Mouse (Mus musculus): ENCODE measurements at regions not wholly inside any gene's neighbourhood (a gene's known extent, or its start where the extent isn't known, plus 50 kb on each side); places are given as distances from the start of the nearest gene placed in this dataset.
"Not testable (repeated sequence)": the region's sequence is repeated elsewhere in the genome, so short reads cannot be mapped to it uniquely, and the experiment has no call there.

DNA sequence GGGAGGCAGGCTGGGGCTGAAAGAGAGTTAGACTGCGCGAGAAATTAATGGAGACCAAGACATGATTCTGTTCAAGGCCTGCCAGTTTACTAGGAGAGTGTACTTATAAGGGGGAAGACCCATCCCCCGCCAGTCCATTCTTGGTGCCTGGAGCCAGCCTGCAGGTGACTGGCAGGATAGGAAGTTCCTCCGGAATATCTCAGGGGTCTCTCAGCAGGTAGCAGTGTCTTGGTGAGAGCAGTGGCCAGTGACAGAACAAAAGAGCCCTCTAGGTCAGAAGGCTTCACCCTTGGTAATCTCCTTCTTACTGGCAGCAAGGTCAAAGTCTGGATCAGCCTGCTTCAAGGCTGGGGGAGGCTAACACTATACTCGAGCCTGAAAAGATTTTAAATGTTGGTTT, 83.7 kb upstream of the Zfp804b start:
- DNase-seq (ENCODE audit: low read depth, low spot score), result no peak

DNA sequence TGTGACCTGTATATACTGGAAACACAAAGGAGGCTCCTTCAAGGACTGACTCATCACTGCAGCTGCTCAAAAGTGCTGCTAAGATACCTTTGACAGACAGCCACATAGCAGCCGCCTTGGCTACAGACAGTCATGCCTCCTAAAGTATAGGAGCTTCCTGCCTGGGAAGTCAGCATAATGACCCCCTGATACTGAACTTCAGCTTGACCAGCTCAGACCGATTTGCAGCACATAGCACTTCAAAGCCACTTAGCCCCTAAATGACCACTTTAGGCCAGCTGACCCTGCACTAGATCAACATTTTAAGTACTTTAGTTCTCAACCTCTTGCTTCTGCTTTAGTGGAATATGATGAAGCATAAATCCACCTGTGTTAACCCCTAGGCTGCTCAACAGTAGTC, 91.9 kb upstream of the Zfp804b start:
- DNase-seq (ENCODE audit: low read depth, low spot score), result no peak

DNA sequence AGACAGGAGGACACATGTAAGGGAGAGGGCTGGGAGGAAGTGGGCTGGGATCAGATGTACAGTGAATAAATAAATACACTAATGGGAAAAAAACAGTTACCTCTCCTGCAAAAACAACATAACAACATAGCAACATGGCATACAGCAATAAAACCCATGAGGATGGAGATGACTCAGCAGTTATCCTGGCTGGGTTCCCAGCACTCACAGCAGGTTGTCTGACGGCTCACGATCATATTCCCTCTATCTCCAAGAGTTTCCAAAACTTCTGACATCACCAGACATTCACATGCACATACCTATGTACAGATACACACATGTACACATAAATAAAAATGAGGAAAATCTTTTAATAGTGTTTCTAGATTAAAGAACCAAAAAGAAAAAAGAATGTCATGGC, 103.4 kb upstream of the Zfp804b start:
- no peak for DNase-seq (ENCODE audit: low read depth, low spot score)

DNA sequence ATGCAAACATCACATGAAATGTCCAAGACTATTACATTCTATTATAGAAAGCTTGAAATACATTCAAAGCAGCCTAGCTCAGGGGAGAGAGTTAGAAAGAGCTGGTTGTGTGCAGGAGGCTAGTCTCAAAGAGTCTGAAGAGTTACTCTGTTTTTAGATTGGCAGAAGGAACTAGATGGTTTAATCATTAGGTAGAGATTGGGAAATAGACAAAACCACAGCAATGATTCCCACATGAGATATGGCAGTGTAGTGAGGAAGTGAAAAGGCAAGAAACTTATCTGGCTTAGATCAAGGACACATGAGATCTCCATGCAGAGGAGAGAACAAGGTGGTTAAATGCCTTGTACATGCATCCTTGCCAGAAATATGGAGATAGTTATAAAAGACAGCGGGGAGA, 110.3 kb upstream of the Zfp804b start:
- DNase-seq (ENCODE audit: low read depth, low spot score), result no peak

DNA sequence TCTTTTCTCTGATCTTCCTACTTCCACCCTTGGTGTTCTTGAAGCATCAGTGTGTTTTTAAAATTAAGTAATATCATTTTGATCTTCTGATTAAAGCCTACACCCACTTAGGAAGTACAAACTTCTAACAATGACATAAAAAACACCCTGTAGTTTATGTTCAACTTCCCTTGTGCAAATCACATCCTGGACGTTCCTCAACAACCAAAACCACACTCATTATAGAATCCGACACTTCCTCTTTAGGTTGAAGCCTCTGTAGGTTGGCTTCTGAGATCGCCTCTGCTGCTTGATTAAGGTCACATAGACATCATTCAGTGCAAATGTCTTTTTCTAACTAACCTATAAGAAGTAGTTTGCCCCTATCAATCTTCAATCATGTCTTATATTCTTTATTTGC, 112.5 kb upstream of the Zfp804b start:
- DNase-seq (ENCODE audit: low read depth, low spot score), result no peak

DNA sequence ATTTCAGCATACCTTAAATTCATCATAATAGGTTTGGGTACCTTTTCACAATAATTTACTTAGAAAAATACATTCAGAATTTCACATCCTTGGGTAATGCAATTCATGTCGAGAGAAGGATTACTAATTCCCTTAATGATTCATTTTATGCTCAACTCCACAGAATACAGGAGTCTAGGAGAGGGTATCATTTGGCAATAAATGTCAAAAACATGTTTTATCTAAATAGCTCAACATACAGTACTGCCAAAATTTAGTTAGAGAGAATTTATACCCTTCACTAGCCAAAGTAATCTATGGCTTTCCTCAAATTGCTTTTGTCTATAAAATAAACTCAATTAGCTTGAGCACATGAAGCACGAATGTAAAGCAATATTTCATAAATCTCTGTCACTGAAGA, 144.6 kb upstream of the Zfp804b start:
- no peak for DNase-seq (ENCODE audit: low read depth, low spot score)

DNA sequence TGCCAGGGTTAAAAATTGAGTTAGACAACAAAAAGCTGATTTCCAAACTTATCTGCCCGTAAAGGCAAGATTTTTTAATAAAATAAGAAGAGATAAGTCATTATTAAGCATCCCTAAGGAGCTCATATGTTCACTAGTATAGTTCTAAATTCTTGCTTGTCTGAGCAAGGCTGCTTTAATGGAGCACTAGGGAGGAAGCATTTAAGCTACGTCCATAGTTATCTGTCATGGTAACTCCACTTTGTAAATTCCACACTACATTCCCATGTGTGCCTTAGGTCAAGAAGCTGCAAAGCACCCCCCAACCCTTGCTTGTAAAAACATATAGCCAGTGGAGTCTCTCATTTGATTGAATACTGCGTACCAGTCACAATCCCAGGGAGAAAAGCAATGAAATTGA, 145.0 kb upstream of the Zfp804b start:
- DNase-seq (ENCODE audit: low read depth, low spot score), result no peak

DNA sequence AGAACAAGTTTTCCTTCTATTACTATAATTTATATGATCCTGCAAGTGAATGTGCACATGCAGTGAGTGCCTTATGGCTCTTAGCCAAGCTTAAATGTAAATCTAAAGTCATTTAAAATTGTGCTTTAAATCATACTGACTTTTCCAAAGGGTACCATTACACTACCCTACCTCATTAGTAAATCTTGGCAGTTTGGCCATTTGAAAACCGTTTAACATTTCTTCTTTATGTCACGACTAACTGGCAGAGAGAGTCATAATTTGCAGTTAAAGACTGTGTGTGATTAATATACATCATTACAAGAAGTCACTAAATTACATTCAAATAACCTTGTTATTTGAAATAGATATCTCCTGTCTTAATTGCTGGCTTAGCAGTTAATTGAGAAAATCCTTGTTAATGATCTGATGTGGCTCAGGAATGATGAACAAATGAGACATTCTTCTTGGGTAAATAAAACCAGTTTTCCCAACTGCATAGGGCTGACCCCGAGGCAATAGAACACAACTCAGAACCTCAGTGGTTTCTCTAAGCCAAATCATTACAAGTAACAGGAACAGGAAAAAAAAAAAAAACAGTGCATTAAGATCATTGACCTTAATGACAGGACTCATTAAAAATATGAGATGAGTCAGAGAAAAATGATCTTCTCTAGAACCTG, 173.1 kb upstream of the Zfp804b start:
- DNase-seq (ENCODE audit: low read depth, low spot score), result no peak

DNA sequence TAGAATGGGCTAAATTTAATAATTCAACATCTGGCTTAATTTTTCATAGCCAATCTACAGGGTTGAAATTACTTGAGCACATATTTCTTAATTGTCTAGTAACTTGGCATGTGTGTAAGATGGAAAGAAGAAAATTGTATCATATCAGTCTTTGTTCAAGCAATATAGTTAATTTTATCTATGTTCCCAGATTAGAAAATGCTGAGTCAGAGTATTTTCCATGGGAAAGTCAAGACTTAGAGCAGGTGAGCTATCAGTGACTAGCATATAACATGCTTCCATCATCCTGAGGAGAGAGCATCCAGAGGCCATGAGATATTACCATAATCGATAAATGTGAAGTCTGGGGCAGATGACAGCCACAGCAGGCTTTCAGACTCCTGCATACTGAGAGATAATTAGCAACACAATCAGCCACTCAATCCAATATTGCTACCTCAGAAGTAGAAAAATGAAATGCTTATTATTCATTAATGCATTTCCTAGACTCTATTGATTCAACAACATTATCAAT, 188.2 kb upstream of the Zfp804b start:
- DNase-seq (ENCODE audit: low read depth, low spot score), result no peak

DNA sequence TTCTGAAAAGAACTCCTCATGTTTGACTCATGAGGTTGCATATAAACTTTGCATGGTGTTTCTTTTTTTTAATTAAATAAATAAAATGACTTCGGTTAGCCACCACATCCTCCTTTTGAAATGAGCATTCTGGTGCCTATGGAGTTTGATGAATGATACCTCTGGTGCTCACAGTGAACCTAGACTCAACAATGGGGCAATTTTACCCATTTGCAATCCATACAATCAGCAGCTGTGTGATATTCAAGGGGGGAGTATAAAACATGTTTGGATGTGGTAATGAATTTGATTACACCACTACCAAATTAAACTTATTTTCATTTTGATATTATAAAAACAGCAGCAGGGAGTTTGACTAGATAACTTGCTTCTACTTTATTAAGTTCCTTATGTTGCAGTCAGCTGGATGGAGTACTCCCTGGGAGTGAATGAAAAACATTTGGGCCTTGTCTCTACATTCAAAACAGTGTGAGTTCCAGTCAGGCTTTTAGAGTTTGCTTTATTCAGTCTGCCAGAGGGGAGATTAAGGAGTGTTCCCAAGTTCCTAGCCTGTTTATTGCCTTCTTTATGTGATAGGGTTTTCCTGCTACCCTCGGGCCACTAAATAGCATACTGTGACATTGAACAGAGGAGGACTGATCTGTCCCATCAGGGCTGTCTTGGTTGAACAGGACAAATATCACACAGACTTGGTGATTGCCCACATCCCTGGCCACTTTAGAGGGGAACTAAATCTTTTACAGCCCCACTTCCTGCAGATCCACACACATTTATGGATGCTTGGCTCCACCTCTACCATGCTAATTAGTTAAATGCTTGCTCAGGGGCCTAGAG, 195.5 kb upstream of the Zfp804b start:
- DNase-seq (ENCODE audit: low read depth, low spot score), result peak; percentile 52

DNA sequence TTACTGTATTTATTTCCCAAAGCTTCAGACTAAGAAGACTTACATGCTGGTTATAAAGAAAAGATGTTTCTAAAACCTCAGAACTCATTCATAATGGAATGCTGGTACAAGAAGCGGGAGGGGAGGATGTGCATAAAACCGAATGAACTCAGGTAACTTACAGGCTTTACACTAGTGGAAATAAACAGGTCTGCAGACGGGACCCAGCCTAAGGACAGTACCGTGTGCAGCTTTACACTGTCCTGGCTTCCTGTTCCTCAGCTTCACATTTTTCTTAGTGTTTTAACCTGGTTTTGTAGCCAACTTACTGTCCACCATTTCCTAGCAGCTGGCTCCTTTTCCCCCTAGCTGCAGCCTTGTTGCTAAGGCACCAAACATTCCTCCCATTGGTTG, 196.1 kb upstream of the Zfp804b start:
- peak; percentile 12 for DNase-seq (ENCODE audit: low read depth, low spot score)

DNA sequence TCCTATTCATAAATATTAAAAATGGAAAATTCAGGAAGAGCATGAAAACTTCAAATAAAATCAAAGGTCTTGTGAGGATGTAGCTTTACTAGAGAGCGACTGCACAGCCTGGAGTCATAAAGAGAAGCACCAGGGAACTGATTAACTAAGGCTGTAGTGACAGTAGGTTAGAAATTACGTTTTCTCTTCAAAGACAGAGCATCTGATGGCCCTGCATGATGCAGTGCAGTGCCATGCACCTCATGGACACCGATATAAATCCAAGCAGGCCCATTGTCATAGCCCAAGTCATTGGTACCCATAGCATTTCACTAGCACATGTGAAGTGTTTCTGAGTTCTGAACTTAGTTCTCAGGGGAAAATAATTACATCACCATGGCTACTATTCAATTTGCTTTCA, 199.3 kb upstream of the Zfp804b start:
- DNase-seq (ENCODE audit: low read depth, low spot score), result no peak

DNA sequence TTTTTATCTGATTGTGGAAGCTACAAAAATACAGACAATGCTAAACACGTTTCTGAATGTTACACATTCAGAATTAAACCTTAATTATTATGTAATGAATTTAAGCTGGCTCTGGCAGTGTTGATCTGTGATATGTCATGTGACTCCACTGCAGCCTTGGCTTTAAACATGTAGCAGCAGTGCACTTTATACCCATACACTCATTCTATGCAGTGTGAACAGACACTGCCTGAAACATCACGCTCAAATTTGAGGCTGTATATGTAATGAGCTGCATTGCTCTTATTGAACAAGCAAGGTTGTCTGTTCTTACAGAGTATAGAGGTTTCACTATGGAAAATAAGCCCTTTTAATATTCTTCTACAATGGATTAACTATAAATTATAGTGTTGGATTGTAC, 235.9 kb upstream of the Zfp804b start:
- DNase-seq (ENCODE audit: low read depth, low spot score), result no peak

DNA sequence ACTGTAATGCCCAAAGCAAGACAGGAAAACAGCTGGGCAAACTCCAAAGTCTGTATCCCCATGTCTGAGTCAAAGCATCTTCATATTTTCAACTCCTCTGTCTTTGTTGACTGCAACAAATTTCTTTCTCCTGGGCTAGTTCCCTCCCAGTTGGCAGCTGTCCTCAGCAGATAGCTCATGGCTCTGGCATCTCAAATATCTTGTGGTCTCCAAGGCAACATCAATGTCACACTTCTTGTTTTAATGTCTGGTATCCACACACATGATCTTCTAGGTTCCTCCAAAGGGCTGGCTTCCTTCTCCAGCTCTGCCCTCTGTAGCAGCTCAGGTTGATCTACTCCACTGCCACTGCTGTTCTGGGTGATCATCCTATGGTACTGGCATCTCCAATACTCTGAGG, 242.0 kb upstream of the Zfp804b start:
- DNase-seq (ENCODE audit: low read depth, low spot score), result no peak

DNA sequence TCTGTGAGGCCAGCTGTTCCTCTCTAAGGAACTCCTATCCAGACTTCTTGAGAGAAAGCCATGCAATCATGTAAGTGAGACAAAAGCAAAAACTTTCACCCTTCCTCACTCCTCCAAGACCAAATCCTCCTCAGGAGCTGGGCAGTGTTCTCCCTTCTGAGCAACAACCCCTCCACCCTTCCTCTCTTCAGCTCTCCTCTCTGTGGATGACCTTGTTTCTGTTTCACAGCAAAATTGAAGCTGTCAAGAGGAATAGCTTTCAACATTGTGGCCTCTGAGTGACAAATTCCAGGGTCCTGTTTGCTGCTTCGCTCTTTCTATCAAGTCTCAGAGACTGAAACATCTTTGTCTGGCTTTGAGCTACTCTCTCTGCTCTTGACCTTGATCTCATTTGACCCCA, 255.9 kb upstream of the Zfp804b start:
- DNase-seq (ENCODE audit: low read depth, low spot score), result no peak

DNA sequence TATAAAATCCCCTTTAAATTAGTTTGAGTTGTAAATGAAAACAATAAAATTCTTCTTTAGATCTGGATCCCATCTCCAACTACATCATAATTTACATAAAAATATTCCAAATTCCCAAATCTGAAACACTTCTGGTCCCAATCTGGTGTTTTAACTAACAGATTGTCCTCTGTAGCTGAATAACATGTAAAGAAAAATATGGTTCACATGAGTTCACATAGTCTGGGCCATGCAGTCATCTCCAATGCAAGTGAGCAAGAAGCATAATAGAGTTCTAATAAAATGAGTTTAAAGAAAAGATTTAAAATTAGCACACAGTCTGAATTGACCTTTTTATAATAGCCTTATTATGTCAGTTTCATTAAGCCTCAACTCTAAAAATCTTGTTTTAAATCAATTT, 263.0 kb upstream of the Zfp804b start:
- no peak for DNase-seq (ENCODE audit: low read depth, low spot score)

DNA sequence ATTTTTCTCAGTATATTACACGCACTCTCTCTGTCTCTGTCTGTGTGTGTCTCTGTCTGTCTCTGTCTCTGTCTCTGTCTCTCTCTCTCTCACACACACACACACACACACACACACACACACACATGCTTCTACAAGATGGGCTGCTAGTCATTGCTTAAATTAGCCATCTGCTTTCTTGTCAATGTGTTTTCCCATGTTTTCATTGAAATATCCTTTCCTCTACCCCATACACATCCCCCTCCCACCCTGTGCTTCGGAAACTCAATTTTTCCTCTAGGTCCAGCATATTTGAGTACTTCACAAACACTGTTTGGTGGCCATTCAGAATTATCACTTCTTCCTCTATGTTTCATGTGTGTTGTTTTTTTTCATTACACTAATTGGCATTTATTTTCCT, 263.4 kb upstream of the Zfp804b start:
- DNase-seq (ENCODE audit: low read depth, low spot score), result no peak

DNA sequence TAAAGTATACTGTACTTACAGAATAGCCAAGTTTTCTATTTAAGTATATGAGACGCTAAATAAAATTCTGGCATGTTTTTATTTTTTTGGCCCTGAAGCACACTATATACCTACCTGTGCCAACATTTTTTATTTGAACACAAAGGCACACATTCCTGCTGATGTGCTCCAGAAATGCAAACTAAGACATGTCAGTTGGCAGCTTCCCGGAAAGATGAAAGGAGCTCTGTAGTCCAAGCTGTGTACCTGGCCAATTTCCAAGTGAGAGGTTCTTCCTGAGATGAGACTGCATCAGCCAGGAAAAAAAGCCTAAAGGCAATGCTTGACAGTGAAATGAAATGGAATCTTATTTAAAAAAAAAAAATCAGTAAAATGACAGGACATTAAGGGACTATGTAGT, 305.0 kb upstream of the Steap4 start:
- no peak for DNase-seq (ENCODE audit: low read depth, low spot score)

DNA sequence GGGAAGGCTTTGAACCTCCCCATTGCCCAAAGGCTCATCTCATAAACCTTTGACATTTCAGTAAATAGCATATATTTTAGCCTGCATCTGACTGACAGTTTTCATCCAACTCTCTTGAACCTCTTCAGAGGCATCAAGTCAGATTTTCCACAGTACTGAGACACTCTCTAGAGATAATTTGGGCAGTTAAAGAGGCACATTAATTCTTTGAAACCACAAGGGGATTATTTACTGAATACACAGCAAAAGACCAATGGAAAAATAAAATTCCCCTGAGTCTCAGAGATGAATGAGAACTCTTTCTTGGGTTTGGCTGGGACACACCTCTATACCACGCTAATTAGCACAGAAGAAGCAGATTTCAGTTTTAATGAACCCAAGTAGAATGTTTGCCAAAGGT, 258.5 kb upstream of the Steap4 start:
- no peak for DNase-seq (ENCODE audit: low read depth, low spot score)

DNA sequence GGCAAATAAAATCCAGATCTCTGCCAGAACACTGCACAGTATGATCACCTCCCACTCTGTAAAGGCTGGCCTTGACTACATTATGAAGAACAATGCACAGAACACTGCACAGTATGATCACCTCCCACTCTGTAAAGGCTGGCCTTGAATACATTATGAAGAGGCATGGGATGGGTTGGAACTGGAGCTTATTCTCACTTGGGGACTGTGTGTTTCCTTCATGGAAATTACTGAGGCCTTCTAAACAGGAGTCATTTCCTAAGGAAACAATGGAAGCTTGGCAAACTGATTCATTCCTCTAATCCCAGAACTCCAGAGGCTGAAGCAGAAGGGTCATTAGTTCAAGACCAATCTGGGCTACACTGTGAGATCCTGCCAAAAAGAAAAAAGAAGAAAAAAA, 240.7 kb upstream of the Steap4 start:
- no peak for DNase-seq (ENCODE audit: low read depth, low spot score)

DNA sequence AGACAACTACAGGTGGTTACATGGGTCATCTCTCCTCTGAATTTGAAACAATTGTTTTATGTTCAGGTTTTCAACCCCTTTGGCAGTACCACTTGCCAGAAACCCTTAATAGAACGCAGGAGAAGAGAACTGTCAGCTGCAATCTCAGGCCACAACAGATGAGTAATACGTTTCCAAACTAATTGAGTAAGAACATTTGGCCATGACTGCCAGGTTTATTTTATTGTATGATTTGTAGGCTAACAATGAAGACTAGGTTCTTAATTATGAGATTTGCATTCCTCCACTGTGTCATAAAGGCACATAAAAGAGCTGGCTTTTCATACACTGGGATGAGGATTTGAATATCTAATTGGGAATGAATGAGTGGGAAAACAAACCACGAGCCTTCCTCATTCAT, 240.2 kb upstream of the Steap4 start:
- no peak for DNase-seq (ENCODE audit: low read depth, low spot score)

DNA sequence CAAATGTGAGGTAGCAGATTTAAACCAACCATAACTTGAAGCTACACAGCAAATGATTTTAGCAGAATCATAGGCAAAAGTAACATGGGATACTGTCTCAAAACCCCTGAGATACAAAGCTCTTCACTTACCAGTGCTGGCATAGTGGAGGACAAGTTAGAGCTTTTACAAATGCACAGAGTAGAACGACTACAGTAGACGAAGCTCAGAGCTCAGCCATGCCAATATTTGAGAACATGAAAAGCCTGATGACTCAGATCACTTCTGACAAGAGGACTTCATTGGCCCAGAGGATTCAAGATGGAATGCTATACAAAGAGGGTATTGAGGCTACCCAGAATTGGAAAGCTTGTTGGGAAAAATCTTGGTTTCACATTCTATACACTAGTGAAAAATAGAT, 239.6 kb upstream of the Steap4 start:
- DNase-seq (ENCODE audit: low read depth, low spot score), result no peak

DNA sequence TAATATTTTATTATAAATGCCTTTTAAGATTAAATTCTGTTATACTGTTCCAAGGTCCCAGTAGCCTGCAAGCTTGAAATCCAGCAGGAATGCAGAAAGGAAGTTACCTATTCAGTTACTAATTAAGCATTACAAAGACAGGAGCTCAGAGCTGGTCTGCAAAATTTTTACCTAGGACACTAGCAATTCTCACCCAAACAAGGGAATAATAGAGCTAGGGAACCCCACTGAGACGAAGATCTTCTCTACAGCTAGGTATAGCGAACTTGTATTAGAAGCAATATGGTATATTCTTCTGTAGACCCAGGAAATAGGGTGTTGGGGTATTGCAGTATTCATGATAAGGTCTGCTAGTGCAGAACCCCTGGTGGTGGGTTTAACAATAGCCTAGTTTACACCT, 227.7 kb upstream of the Steap4 start:
- not testable (repeated sequence) for DNase-seq (ENCODE audit: low read depth, low spot score)

Measured in forelimb bud, embryonic 11.5 days (tissue).